Mouse (Mus musculus) small intestine, adult 2 months (tissue): Measurements from ENCODE around the gene Ssbp3.

Source experiments
- CTCF ChIP-seq: fragments of 200-500 bp; IDR thresholded peaks from 2 replicates; pipeline ENCODE4 v1.5.1; 2012; ENCODE audit warnings: low read depth, mild to moderate bottlenecking, control low read depth, inconsistent platforms, low read length, moderate library complexity, mixed read lengths; ENCODE audit not compliant: insufficient replicate concordance, insufficient read length; ENCODE audit errors: extremely low read depth
- POLR2A ChIP-seq: fragments of 200-500 bp; IDR thresholded peaks from 2 replicates; pipeline ENCODE4 v1.6.1; 2012; ENCODE audit warnings: low read depth, mild to moderate bottlenecking, control low read depth, inconsistent platforms, low read length, moderate library complexity

DNA sequence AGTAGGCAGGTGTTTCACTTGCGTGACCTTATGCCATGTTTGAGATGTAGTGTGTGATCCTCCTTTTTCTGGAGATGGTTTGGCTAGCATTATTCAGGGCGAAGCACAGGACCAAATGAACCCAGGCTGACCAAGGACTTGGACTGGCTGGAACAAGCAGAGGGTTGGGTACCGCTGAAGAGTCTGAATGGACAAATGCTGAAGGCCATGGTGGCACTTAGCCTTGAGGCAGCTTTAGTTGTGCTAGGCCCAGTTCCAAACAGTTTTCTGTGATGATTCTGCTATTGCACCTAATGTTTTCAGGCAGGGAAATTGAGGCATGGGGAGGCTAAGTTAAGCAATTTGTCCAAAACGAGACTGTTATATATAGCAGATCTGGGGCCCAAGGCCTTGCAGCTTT, 61.6 kb downstream of the Ssbp3 start:
- TF ChIP-seq CTCF (no peak), POLR2A (no peak)
